Mouse (Mus musculus) neural tube, embryonic 13.5 days (tissue): Measurements from ENCODE around the gene Pes1. TPM values are rescaled to one million over a fixed set of nuclear protein-coding genes. Genes with fewer than 3 reads are reported as not detected.

Experiments used
- ATAC-seq: fragments of 200-750 bp; cut with Nextera tagmentation; 2 replicates; pipeline ENCODE4 v1.8.0; 2017; ENCODE audit warnings: low read depth, mild to moderate bottlenecking, moderate TSS enrichment, moderate library complexity
- H3K27ac ChIP-seq: fragments of 300-500 bp; sonication (generic); replicated peaks from 2 replicates; pipeline ENCODE4 v1.5.1; 2015; ENCODE audit warnings: moderate library complexity, mild to moderate bottlenecking, inconsistent platforms
- H3K27me3 ChIP-seq: fragments of 300-500 bp; sonication (generic); 2 replicates; pipeline ENCODE4 v1.6.1; 2015; ENCODE audit warnings: mild to moderate bottlenecking, inconsistent platforms
- H3K36me3 ChIP-seq: fragments of 300-500 bp; sonication (generic); 2 replicates; pipeline ENCODE4 v1.6.1; 2015; ENCODE audit warnings: mild to moderate bottlenecking, inconsistent platforms
- H3K4me1 ChIP-seq: fragments of 300-500 bp; sonication (generic); replicated peaks from 2 replicates; pipeline ENCODE4 v1.6.1; 2015; ENCODE audit warnings: inconsistent platforms
- H3K4me2 ChIP-seq: fragments of 300-500 bp; sonication (generic); 2 replicates; pipeline ENCODE4 v1.6.1; 2015; ENCODE audit warnings: inconsistent platforms, mild to moderate bottlenecking, moderate library complexity
- H3K4me3 ChIP-seq: fragments of 300-500 bp; sonication (generic); 2 replicates; pipeline ENCODE4 v1.5.1; 2015; ENCODE audit warnings: mild to moderate bottlenecking, inconsistent platforms
- H3K9ac ChIP-seq: fragments of 300-500 bp; sonication (generic); 2 replicates; pipeline ENCODE4 v1.6.1; 2015; ENCODE audit warnings: moderate library complexity, mild to moderate bottlenecking, inconsistent platforms
- H3K9me3 ChIP-seq: fragments of 300-500 bp; sonication (generic); 2 replicates; pipeline ENCODE4 v1.6.1; 2016; ENCODE audit warnings: inconsistent platforms
- WGBS: fragments of 180-500 bp; shearing (Covaris S2); methylation state at CpG from one replicate; pipeline ENCODE4 v1.1.7; 2015; 5-methylcytosine and 5-hydroxymethylcytosine counted together
- polyA plus RNA-seq: library from polyadenylated mRNA; unstranded; fragments of >200 nt; fragmentation: Nextera tagmentation; extraction: Ambion mirVana; gene quantifications from 2 replicates; pipeline ENCODE4 v1.2.1, GENCODE M21; 2015

The Pes1 gene
- polyA plus RNA-seq, 1 experiment from 2014 or later, result 56.5 TPM

GRCm38 (mm10) chr11:4023321-4023720 lies 59.5 kb downstream of the Pes1 start:
- no peaks in the 10 kb centered on the region for H3K9me3 ChIP-seq
- no peak overlapping the region for H3K4me3 ChIP-seq
- H3K27me3 ChIP-seq, result no peaks in the 10 kb centered on the region
- H3K4me1 ChIP-seq, result no peaks in the 10 kb centered on the region
- no peaks in the 10 kb centered on the region for H3K36me3 ChIP-seq
- ATAC-seq, result no peak
- 74% methylated on average over 2 of the region's 2 CpGs for WGBS
- no peak overlapping the region for H3K9ac ChIP-seq
- no peak overlapping the region for H3K27ac ChIP-seq
- no peak overlapping the region for H3K4me2 ChIP-seq

DNA sequence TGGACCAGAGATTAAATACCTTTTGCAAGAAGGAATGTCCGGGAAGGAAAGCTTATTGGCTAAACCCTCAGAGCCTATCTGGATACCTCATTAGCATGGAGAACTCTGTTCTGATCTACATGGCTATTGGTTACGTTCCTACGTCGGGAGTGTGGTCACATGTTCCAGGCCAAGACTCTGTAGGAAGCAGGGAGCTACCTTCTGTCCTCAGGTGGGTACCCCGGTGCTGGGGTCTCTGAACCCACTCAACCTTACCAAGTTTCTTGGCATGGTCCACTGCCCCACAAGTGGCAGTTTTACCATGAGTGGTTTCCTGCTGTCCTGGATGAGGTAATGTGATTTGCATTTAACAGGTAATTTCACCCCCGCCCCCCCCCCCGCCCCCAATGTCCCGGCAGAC lies 63.3 kb downstream of the Pes1 start:
- ATAC-seq, result no peak
- WGBS, result 74% methylated on average over 8 of the region's 8 CpGs

DNA sequence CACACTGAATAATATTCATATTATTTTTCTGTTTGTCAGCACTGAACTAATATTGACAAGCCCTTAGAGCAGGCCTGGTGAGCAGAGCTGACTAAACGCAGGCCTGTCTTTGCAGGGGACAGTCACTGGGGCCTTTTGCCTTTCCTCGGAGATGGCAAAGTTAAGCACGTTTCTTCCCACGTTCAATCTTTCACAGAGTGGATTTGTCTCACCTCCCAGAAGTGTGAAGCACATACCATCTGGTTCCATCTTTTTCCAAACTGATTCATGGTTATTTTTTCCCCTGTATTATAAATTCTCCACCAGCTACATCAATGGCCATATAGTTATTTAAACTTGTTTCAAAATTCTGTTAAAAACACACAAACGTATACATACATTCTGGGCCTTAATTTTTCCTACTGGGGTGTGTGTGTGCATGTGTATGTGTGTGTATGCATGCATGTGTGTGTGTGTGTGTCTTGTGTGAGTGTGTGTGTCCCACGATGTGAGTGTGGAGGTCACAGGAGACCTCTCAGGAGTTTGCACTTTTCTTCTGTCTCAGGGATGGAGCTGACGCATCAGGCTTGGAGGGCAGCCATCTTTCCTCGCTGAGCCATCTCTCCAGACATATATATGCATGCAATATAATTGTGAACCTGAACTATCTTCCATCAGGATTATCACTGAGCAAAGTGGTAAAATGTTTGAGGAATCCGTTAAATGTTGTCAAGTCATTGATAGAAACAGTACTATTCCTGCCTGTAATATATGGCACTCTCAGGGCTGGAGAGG lies 64.0 kb downstream of the Pes1 start:
- ATAC-seq, result no peak
- Histone ChIP-seq H3K4me1 (no peaks in the 10 kb centered on the region), H3K27ac (no peak overlapping the region), H3K4me3 (no peak overlapping the region), H3K9ac (no peak overlapping the region), H3K9me3 (no peaks in the 10 kb centered on the region), H3K27me3 (no peaks in the 10 kb centered on the region; the same call in 1 of the 2 replicates), H3K4me2 (no peak overlapping the region), H3K36me3 (no peaks in the 10 kb centered on the region)
- WGBS, result 81% methylated on average over 9 of the region's 9 CpGs

More for the DNA sequence above, 63.3 kb downstream of the Pes1 start:
- no peaks in the 10 kb centered on the region for H3K4me1 ChIP-seq
- H3K36me3 ChIP-seq, result no peaks in the 10 kb centered on the region
- no peak overlapping the region for H3K27ac ChIP-seq
- no peaks in the 10 kb centered on the region; the same call in 1 of the 2 replicates for H3K27me3 ChIP-seq
- H3K4me3 ChIP-seq, result no peak overlapping the region
- H3K9ac ChIP-seq, result no peak overlapping the region
- H3K4me2 ChIP-seq, result no peak overlapping the region
- no peaks in the 10 kb centered on the region for H3K9me3 ChIP-seq

DNA sequence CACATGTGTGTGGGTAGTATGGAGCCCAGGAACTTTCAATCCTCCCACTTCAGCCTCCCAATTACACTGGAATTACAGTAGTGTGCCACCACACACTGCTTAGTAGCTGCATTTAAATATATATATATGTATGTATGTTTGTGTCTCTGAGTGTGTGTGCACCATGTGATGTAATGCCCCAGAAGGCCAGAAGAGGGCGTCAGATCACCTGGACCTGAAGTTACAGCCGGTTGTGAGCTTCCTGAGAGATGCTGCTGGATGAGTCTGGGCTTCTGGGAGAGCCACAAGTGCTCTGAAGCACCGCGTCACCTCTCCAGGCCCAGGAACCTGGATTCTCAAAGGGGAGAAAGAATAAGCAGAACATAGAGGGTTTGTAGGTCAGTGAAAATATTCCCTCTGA lies 65.6 kb downstream of the Pes1 start:
- no peaks in the 10 kb centered on the region for H3K9me3 ChIP-seq
- no peak overlapping the region for H3K27ac ChIP-seq
- no peak for ATAC-seq
- H3K4me1 ChIP-seq, result no peaks in the 10 kb centered on the region
- H3K27me3 ChIP-seq, result no peaks in the 10 kb centered on the region; the same call in 1 of the 2 replicates
- H3K4me2 ChIP-seq, result no peak overlapping the region
- H3K36me3 ChIP-seq, result no peaks in the 10 kb centered on the region
- no peak overlapping the region for H3K9ac ChIP-seq
- 71% methylated on average over 4 of the region's 4 CpGs for WGBS
- H3K4me3 ChIP-seq, result no peak overlapping the region

Other genes with a start within 250 kb of the Pes1 start
- gene Osbp2, start 100.1 kb upstream of the Pes1 start, polyA plus RNA-seq, result 12.3 and 16.8 TPM in 2 replicates
- gene 4921536K21Rik, start 68.9 kb upstream of the Pes1 start, polyA plus RNA-seq, result 0.33 and 0.77 TPM in 2 replicates
- 23.0 and 24.7 TPM in 2 replicates for gene Dusp18, start 68.7 kb upstream of the Pes1 start, polyA plus RNA-seq
- gene Slc35e4, start 49.3 kb upstream of the Pes1 start, polyA plus RNA-seq, result 11.9 and 13.3 TPM in 2 replicates
- 31.1 and 31.9 TPM in 2 replicates for gene Tcn2, start 31.8 kb upstream of the Pes1 start, polyA plus RNA-seq
- gene 4930556J24Rik, start 12.8 kb downstream of the Pes1 start, polyA plus RNA-seq, result 0.17 TPM in 1 of 2 replicates, not detected in the other
- gene Gal3st1, start 19.7 kb downstream of the Pes1 start, polyA plus RNA-seq, result 4.0 and 4.3 TPM in 2 replicates
- not detected in 2 replicates for gene Sec14l4, start 67.5 kb downstream of the Pes1 start, polyA plus RNA-seq
- 0.25 TPM in 1 of 2 replicates, not detected in the other for gene Sec14l3, start 100.9 kb downstream of the Pes1 start, polyA plus RNA-seq
- gene Mtfp1, start 131.5 kb downstream of the Pes1 start, polyA plus RNA-seq, result 5.4 and 6.0 TPM in 2 replicates
- 3.8 and 4.1 TPM in 2 replicates for gene Sec14l2, start 159.4 kb downstream of the Pes1 start, polyA plus RNA-seq
- gene Rnf215, start 171.2 kb downstream of the Pes1 start, polyA plus RNA-seq, result 40.5 and 43.7 TPM in 2 replicates
- gene Ccdc157, start 196.3 kb downstream of the Pes1 start, polyA plus RNA-seq, result 7.6 and 7.9 TPM in 2 replicates
- gene Sf3a1, start 196.4 kb downstream of the Pes1 start, polyA plus RNA-seq, result 52.3 and 59.6 TPM in 2 replicates
- 30.0 and 30.3 TPM in 2 replicates for gene Tbc1d10a, start 222.8 kb downstream of the Pes1 start, polyA plus RNA-seq